Mouse (Mus musculus): ENCODE results near the gene Acnat1.
"Not testable (repeated sequence)": the region's sequence is repeated elsewhere in the genome, so short reads cannot be mapped to it uniquely, and the experiment has no call there.

Acnat1 gene

DNA sequence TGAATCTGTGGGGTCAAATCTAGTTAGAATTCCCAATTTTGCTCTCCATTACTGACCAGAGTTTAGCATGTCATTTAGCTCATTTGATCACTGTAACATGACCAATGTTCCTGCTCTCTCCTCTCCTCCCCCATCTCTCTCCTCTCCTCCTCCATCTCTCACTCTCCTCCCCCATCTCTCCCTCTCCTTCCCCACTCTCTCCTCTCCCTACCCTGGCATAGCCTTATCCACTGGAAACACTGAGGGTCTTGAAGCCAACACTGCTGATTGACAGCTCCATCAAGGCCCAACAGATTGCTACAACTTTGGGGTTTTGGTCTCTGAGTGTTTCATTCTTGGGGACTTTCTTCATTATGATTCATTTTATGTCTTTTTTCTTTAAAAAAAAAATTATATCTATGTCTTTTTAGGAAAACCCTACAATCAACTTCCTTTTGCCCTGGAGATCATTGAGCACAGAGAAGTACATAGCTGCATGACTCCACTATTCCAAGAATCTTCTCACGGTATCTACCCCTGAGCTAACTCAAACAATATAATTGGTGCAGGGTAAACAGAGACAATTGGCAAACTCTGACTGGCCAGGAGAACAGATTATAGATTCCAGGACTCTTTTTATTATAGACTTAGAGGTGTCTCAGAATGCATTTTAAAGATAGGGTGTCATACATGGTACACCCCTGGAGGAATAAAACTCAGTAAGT, 21.7 kb downstream of the Acnat1 start:
- DNase-seq, result no peak

DNA sequence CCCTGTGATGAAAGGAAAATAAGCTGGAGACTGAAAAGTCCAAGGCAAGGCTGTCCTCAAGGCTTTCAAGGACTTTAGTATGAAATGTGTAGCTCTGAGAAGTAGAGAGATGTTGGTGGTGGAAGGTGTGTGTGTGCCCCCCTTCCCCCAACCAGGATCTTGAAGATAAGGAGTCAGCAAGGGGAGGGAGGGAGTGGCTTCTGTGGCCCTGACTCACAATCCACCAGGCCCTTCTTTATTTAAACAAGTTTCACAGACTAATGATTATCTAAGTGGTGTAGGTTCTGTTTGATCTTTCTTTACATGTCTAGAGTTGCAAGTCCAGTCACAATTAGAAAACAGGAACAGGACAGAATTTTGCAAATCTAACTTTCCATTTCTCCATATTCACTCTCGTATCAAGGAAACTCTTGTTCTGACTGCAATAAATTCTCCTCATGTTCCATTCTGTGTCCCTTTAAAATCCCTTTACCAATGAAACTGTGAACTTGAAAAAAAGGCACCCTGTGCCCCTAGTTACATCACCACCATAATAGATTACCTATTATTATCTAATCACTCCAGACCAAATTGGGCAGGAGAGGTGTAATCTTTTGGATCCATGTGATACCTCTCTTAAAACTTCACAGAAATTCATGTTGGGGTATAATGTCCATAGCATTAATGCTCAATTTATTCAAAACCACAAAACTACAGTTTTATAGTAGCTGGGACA, 22.4 kb downstream of the Acnat1 start:
- DNase-seq, result not testable (repeated sequence)

- DNase-seq, result not testable (repeated sequence)
Measured at GRCm38 (mm10) chr4:49436968-49437367, 36.7 kb downstream of the Acnat1 start.

GRCm38 (mm10) chr4:49410151-49410550, 63.6 kb downstream of the Acnat1 start:
- not testable (repeated sequence) for DNase-seq

DNA sequence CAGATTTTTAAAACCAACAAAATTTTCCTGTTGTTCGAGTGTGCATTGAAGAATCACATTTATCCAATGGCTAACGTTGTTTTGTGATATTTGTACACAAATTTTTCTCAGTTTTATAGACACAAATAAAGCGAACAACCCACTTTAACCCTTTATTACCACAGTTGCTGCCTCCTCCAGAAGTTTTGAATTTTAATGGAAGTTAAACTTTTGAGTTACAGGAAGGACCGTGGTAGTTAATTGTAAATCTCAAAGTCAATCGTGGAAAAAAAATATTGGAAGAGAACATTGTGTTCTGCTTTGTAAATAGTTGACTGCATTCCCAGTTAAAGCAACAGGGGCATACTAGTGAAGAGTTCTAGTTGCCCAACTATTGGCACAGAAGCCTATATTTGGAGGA, 65.8 kb downstream of the Acnat1 start, which contains the start of gene Acnat2:
Gene Acnat2, minus strand, starts transcription at position 195 of the 400 bp plus-strand sequence.
- DNase-seq, result not testable (repeated sequence)
